Mouse (Mus musculus) G1E-ER4 (cell line): ENCODE data around the gene Atp5j2. TPM values are rescaled to one million over a fixed set of nuclear protein-coding genes. Genes with fewer than 3 reads are reported as not detected.

Source experiments
- GATA1 ChIP-seq: IDR thresholded peaks from one replicate; pipeline ENCODE4 v1.8.0; 2012; ENCODE audit warnings: low read length, inconsistent platforms
- polyA plus RNA-seq: library from polyadenylated mRNA; stranded (reverse); fragments of >175 nt; gene quantifications from 2 replicates; pipeline ENCODE4 v1.2.3, GENCODE M21; 2012

The Atp5j2 gene
- polyA plus RNA-seq = 20.2 and 83.7 TPM in 2 replicates

DNA sequence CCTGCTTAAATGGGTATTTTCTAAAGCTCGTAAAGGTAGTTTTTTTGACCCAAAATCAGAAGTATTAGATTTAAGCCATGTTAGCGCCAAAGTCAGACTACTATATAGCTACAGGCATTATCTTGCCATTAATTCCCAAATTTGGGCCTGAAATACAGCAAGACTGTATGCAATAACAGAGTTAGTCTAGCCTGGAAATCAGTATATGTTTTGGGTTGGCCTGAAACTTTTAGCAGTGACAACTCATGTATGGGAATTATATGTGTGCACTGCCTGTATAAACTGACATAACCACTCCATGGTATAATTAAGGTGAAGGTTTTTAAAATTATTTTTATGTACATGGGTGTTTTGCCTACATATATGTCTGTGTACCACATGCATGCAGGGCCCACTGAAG is at the start of gene Atp5j2:
Atp5j2 (minus strand) TSS at position 101 of the 400 bp plus-strand sequence.
- TF ChIP-seq GATA1 = no peak

- TF ChIP-seq GATA1 = no peak
These were observed 42.8 kb upstream of the Atp5j2 start for GRCm38 (mm10) chr5:145234636-145235035.

DNA sequence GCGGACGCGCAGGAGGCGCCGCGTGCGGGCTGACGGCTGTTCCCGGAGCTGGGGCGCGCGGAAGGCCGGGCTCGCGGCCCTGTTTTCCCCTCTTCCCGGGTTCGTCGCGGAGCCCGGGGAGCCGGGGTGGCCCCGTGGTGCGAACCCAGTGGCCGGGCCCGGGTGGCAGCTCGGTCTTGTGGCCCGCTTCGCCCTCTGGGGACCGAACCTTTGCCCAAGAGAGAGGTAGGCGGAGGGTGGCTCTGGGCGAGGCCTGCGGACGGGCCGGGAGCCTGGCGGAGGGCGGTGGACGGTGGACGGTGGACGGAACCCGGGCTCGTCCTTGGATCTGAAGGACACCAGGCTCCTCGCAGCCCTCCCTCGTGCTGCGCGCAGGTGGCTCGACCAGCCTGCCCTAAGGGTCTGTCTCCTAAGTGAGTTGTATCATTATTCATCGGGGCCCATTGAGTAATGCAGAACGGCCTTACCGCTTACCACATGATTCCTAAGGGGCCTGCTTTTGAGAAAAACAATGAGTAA is 40.1 kb upstream of the Atp5j2 start:
- TF ChIP-seq GATA1 = no peak

GRCm38 (mm10) chr5:145231367-145231871 is 39.6 kb upstream of the Atp5j2 start, which contains the start of gene Zfp655:
Gene Zfp655 (plus strand): TSS chr5:145231715.
- no peak for TF ChIP-seq GATA1

DNA sequence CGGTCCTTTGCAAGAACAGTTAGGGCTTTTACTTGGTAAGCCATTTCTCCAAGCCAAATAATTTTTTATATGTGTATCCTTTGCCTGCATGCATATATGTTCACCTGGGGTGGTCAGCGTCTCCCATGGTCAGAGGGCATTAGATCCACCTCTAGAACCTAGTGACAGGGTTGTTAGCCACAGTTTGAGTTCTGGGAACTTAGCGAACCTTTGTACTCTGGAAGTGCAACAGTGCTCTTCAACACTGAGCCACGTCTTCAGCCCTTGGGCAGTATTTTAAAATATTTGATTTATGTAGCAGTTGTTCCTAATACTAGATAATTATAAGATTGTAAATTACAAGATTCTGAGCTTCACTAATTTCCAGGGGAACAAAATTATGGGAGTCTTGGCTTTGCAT is 38.8 kb upstream of the Atp5j2 start:
- TF ChIP-seq GATA1 = no peak

DNA sequence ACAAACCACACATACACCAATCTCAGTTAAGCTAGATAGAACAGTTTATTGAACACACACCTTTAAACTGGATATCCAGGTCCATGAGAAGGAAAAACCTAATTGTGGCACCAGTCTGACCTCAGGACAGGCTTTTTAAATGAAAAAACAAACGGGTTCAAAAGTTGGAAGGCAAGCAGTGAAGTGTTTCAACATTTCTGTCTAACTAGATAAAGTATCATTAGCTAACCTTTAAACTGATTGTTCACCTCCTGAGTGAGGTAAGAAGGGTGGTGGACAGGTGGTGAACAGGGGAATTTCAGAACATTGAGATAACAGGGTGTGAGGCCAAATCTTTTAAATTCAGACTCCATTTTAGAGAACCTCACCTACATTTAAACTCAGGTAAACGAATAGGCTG is 34.6 kb upstream of the Atp5j2 start:
- no peak for TF ChIP-seq GATA1

GRCm38 (mm10) chr5:145223395-145223794 is 31.5 kb upstream of the Atp5j2 start:
- TF ChIP-seq GATA1 = no peak

GRCm38 (mm10) chr5:145222840-145223239 is 31.0 kb upstream of the Atp5j2 start:
- TF ChIP-seq GATA1 = no peak

DNA sequence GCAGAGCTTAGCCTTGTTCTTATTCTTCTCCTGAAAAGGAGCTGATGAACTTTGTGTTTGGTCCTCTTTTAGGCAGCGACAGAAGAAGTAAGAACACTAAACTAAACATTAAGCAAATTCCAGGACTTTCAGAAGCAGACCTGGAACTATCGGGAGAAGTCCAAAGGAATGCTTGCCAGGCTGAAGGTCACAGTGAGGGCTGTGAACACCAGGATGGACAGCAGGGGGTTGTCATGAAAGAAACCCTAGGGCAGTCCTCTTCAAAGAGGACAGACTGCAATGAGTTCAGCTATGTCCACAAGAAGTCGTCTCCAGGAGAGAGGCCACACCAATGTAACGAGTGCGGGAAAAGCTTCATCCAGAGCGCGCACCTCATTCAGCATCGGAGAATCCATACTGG is 28.1 kb upstream of the Atp5j2 start:
- no peak for TF ChIP-seq GATA1

DNA sequence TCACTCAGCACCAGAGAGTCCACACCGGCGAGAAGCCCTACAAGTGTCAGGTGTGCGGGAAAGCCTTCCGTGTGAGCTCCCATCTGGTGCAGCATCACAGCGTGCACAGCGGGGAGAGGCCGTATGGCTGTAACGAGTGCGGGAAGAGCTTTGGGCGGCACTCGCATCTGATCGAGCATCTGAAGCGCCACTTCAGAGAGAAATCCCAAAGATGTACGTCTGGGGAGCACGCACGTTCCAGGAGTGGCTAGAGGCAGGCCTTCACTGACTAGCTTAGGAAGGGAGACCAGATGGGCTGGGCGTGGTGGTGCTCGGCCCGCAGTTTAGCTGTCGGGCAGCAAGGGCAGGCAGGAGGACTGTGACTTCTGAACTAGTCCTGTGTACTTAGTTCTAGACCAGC is 26.8 kb upstream of the Atp5j2 start:
- no peak for TF ChIP-seq GATA1

GRCm38 (mm10) chr5:145218206-145218605 is 26.3 kb upstream of the Atp5j2 start:
- no peak for TF ChIP-seq GATA1

GRCm38 (mm10) chr5:145217746-145218145 is 25.9 kb upstream of the Atp5j2 start:
- no peak for TF ChIP-seq GATA1

DNA sequence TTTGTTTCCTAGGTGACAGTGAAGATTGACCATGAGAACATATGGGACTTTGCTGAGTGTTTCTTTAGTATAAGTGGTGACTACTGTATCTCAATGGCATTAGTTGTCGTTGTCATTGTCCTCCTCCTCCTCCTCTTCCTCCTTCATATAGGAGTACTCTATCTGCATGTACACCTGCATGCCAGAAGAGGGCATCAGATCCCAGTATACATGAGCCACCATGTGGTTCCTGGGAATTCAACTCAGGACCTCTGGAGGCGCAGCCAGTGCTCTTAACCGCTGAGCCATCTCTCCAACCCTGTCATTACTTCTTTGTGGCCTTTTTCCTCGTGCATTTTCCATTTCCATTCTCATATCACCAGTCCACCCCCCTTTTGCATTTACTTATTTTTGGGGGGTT is 22.8 kb upstream of the Atp5j2 start:
- TF ChIP-seq GATA1 = no peak

DNA sequence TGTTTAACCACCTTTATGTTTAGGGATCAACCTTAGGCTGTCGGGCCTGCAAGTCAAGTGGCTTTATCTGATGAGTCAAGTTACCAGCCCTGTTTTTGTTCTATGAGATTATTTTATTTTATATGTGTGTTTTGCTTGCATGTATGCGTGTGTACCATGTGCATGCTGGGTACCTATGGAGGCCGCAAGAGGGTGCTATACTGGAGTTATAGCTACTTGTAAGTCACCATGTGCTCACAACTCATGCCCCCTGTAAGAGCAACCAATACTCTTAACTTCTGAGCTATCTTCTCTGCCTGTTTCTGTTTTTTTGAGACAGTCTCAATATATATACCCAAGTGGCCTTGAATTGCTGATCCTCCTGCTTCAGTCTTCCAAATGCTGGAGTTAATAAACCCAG is 21.6 kb upstream of the Atp5j2 start:
- TF ChIP-seq GATA1 = no peak

GRCm38 (mm10) chr5:145212216-145212615 is 20.4 kb upstream of the Atp5j2 start:
- no peak for TF ChIP-seq GATA1

DNA sequence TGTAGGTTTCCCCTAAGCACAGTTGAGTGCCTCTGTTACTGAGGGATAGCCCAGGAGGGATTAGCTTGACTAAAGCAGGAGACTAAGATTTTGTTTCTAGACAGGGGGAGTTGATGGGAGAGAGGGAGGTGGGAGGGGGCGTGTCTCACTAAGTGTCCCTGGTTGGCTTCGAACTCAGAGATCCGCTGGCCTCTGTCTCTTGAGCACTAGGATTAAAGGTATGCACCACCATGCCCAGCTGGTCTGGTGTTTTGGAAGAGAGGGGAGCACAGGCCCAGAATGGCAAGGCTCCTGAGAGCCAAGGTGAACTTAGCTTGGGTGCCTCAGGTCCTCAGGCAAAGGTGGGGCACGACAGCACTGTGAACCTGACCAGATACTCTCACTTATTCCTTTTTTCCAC is 19.5 kb upstream of the Atp5j2 start:
- no peak for TF ChIP-seq GATA1

- no peak for TF ChIP-seq GATA1
These were observed 16.1 kb upstream of the Atp5j2 start for GRCm38 (mm10) chr5:145207954-145208353.

GRCm38 (mm10) chr5:145207385-145207784 is 15.5 kb upstream of the Atp5j2 start:
- no peak for TF ChIP-seq GATA1
